Mouse (Mus musculus) liver, embryonic 12.5 days (tissue): ENCODE data around the gene Tgds. TPM values are rescaled to one million over a fixed set of nuclear protein-coding genes. Genes with fewer than 3 reads are reported as not detected.
A peak's percentile ranks its signal among the peaks of the same experiment; 100 is the strongest.

Experiments
- ATAC-seq: fragments of 200-750 bp; cut with Nextera tagmentation; 2 replicates; pipeline ENCODE4 v1.8.0; 2017; ENCODE audit warnings: moderate number of reproducible peaks, mild to moderate bottlenecking, moderate library complexity
- H3K27ac ChIP-seq: fragments of 300-500 bp; sonication (generic); 2 replicates; pipeline ENCODE4 v1.5.1; 2016; ENCODE audit warnings: mild to moderate bottlenecking
- H3K27me3 ChIP-seq: fragments of 300-500 bp; sonication (generic); replicated peaks from 2 replicates; pipeline ENCODE4 v1.6.1; 2016; ENCODE audit warnings: mild to moderate bottlenecking, moderate library complexity
- H3K36me3 ChIP-seq: fragments of 300-500 bp; sonication (generic); 2 replicates; pipeline ENCODE4 v1.6.1; 2016; ENCODE audit warnings: mild to moderate bottlenecking, moderate library complexity
- H3K4me1 ChIP-seq: fragments of 300-500 bp; sonication (generic); 2 replicates; pipeline ENCODE4 v1.6.1; 2016
- H3K4me2 ChIP-seq: fragments of 300-500 bp; sonication (generic); 2 replicates; pipeline ENCODE4 v1.6.1; 2016; ENCODE audit warnings: mild to moderate bottlenecking, moderate library complexity
- H3K4me3 ChIP-seq: fragments of 300-500 bp; sonication (generic); 2 replicates; pipeline ENCODE4 v1.5.1; 2016; ENCODE audit warnings: mild to moderate bottlenecking, moderate library complexity
- H3K9ac ChIP-seq: fragments of 300-500 bp; sonication (generic); 2 replicates; pipeline ENCODE4 v1.6.1; 2016; ENCODE audit warnings: mild to moderate bottlenecking, moderate library complexity
- H3K9me3 ChIP-seq: fragments of 300-500 bp; sonication (generic); replicated peaks from 2 replicates; pipeline ENCODE4 v1.6.1; 2016; ENCODE audit warnings: mild to moderate bottlenecking, moderate library complexity
- WGBS: fragments of 180-500 bp; shearing (Covaris S2); methylation state at CpG from one replicate; pipeline ENCODE4 v1.1.7; 2016; ENCODE audit not compliant: insufficient replicate concordance; 5-methylcytosine and 5-hydroxymethylcytosine counted together
- polyA plus RNA-seq: library from polyadenylated mRNA; unstranded; fragments of >200 nt; fragmentation: Nextera tagmentation; extraction: Ambion mirVana; gene quantifications from 2 replicates; pipeline ENCODE4 v1.2.1, GENCODE M21; 2016

Tgds gene
- polyA plus RNA-seq, result 23.0 and 23.2 TPM in 2 replicates

DNA sequence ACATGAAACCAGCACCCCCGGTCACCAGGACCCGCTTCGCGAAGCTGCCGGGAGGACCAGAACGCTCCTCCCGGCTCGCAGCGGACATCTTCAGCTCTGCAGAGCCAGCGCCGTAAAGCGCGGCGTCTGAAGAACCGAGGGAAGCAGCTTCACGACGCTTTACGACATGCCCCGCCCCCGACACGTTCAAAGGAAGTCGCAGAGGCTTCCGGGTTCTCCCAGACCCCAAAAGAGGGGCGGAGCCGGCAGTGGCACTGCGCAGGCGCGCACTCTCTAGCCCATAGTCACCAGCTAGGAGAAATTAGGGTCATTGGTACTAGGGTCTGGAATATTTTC lies at the start of gene Tgds:
Tgds (minus strand) TSS at position 114 of the 336 bp plus-strand sequence.
- Histone ChIP-seq H3K9ac (peak within 1 kb of the TSS; percentile 70), H3K4me2 (peak within 1 kb of the TSS; percentile 72), H3K36me3 (peaks cover 20% of the 10 kb centered on the region), H3K4me3 (peak within 1 kb of the TSS; percentile 79), H3K27ac (peak within 1 kb of the TSS; percentile 37; the same call in 1 of the 2 replicates), H3K4me1 (peaks cover 40% of the 10 kb centered on the region), H3K9me3 (no peaks in the 10 kb centered on the region), H3K27me3 (no peaks in the 10 kb centered on the region)
- WGBS, result under 1% methylated on average over 28 of the region's 28 CpGs
- ATAC-seq, result peak; percentile 76

DNA sequence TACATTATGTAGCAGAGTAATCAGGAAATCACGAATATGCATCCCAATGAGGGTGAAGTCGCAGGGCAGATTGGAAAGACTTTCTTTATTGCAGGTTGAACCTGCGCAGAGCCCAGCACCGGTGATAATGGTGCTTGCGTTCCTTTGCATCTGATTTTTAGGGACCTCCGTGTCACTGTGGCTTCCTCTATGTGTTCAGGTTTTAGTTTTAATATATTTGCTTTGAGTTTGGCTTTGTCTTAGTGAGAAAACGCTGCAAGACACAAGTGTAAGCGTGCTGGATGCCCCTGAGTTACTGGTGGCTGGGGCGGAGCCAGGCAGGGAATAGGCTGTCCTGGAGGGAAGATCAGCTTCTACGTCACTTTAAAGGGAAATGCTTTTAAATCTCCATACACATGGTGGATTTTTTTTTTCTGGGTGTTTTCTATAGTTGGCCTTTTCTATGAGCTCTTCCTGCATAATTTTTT lies 48.2 kb upstream of the Tgds start:
- Histone ChIP-seq H3K4me2 (peak overlapping the region; percentile 73), H3K9ac (0 out of 2 replicates have a peak overlapping the region, but pooled peaks have one; percentile 42), H3K4me1 (peaks cover 8% of the 10 kb centered on the region), H3K27me3 (0 out of 2 replicates have a peak, but pooled peaks cover 2% of the 10 kb centered on the region), H3K27ac (no peak overlapping the region), H3K4me3 (peak overlapping the region; percentile 59), H3K9me3 (no peaks in the 10 kb centered on the region), H3K36me3 (no peaks in the 10 kb centered on the region)
- peak; percentile 57 for ATAC-seq
- 9% methylated on average over 10 of the region's 10 CpGs for WGBS

DNA sequence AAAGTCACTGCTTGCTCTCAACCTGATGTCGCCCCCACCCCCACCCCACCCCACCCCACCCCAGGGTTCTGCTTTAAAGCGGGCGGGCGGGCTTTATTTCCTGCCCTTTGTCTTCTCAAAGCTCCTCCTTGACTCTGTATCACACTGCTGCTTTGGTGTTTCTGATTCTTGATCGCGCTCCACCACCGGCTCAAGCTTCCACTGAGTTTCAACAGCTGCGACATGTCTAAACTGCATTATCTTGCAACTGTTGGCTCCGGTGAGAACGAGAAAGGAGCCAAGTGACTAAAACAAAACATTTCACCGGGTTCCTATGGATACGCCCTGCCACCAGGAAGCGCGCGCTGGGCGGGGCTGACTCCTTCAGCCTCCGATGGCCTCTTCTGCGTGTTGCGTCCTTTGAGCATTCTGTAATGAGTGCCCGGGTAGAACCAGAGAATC lies 47.6 kb upstream of the Tgds start:
- H3K4me1 ChIP-seq, result peaks cover 8% of the 10 kb centered on the region
- peak overlapping the region; percentile 42; the same call in 1 of the 2 replicates for H3K9ac ChIP-seq
- no peaks in the 10 kb centered on the region for H3K27me3 ChIP-seq
- no peaks in the 10 kb centered on the region for H3K36me3 ChIP-seq
- WGBS, result 0% methylated on average over 20 of the region's 20 CpGs
- peak; percentile 80 for ATAC-seq
- no peak overlapping the region for H3K27ac ChIP-seq
- H3K4me3 ChIP-seq, result peak overlapping the region; percentile 59
- peak overlapping the region; percentile 73 for H3K4me2 ChIP-seq
- no peaks in the 10 kb centered on the region for H3K9me3 ChIP-seq

DNA sequence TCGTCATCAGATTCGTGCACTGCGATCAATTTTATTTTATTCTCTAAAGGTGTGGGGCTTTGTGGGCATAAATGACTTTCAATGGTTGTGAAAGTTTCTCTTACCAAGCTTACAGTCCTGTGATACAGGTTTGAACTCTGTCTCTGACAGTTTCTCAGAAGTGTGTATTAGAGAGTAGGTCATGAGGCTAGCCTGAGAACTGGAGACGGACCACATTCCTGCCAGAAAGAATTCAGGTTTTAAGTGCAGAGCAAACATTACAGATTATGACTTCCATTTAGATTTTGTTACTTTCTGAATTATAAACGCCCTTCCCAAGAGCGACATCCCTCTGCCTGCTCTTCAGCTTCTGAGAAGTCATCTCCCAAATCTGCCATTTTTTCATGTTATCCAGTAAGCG lies 47.1 kb upstream of the Tgds start:
- Histone ChIP-seq H3K27me3 (no peaks in the 10 kb centered on the region), H3K4me1 (peaks cover 8% of the 10 kb centered on the region), H3K4me3 (peak overlapping the region; percentile 59), H3K4me2 (peak overlapping the region; percentile 73), H3K9ac (peak overlapping the region; percentile 42; the same call in 1 of the 2 replicates), H3K9me3 (no peaks in the 10 kb centered on the region), H3K36me3 (no peaks in the 10 kb centered on the region), H3K27ac (no peak overlapping the region)
- ATAC-seq, result no peak; the same call in 1 of the 2 replicates
- WGBS, result 37% methylated on average over 7 of the region's 7 CpGs

DNA sequence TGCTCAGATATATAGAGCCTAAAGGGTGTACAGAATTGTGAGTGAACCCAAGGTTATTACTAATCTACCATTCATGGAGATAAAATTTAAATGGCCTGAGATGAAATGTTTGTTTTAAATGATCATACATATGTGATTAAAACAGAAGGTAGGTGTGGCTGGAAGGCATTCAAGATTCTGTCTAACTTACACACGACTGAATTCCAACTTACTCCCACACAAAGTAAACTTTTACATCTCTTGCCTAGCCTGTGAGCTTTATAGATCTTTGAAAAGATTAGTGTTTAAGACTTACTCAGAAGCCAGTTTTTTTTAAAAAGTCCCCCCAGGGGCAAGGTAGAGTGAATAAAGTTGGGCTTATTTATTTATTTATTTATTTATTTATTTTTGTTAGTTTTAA lies 46.7 kb upstream of the Tgds start:
- Histone ChIP-seq H3K4me2 (no peak overlapping the region), H3K27me3 (no peaks in the 10 kb centered on the region), H3K4me3 (no peak overlapping the region), H3K9me3 (no peaks in the 10 kb centered on the region), H3K36me3 (no peaks in the 10 kb centered on the region), H3K4me1 (peaks cover 8% of the 10 kb centered on the region), H3K27ac (no peak overlapping the region), H3K9ac (no peak overlapping the region)
- WGBS, result 44% methylated on average over 1 of the region's 1 CpGs
- no peak for ATAC-seq

DNA sequence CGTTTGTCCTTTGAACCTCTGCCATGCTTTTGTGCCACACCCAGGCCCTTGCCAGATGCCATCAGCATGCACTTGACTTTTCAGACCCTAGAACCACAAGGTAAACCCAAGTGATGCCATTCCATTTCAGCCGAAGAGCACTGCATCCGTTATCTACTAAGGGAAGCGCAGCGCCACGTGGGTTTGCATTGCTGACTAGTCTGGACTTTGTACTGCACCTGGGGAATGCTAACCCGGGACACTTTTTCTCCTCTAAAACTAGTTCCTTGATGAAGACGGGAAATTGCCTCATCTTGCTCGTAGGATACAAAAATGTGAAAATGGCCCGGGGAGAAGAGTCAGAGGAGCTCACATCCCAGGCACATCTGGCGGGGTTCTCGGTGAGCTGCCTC lies 43.1 kb upstream of the Tgds start:
- Histone ChIP-seq H3K36me3 (no peaks in the 10 kb centered on the region), H3K4me1 (peaks cover 4% of the 10 kb centered on the region), H3K27ac (no peak overlapping the region), H3K9ac (no peak overlapping the region), H3K27me3 (no peaks in the 10 kb centered on the region), H3K9me3 (no peaks in the 10 kb centered on the region), H3K4me3 (no peak overlapping the region), H3K4me2 (no peak overlapping the region)
- no peak for ATAC-seq
- 80% methylated on average over 12 of the region's 12 CpGs for WGBS

DNA sequence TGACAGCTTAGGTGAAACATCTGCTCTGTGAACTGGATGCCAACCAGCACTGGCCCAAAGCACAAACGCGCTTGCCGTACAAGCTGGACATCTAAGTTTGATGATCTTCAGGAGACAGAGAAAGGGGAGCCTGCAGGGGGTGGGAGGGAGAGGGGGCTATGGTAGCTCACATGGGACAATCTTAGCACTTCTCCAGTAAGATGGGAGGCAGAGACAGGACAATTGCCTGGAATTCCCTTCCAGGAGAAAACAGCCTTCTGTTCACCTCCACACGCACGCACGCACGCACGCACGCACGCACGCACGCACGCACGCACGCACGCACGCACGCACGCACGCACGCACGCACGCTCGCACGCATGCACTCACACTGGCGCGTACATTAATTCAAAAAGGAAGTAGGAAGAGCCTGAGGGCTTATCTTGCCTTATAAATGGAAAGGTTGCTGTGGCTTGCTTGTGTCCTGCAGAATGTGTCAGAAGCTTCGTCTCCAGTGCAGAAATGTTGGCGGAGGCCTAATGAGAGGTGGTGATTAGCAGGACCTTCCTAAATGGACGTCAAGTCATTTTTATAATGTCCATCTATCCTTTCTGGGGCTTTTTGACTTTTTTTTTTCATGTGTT lies 42.6 kb upstream of the Tgds start:
- no peaks in the 10 kb centered on the region for H3K9me3 ChIP-seq
- no peak overlapping the region for H3K4me2 ChIP-seq
- H3K27me3 ChIP-seq, result no peaks in the 10 kb centered on the region
- no peak for ATAC-seq
- H3K27ac ChIP-seq, result no peak overlapping the region
- no peak overlapping the region for H3K9ac ChIP-seq
- WGBS, result 80% methylated on average over 30 of the region's 30 CpGs
- H3K36me3 ChIP-seq, result no peaks in the 10 kb centered on the region
- H3K4me3 ChIP-seq, result no peak overlapping the region
- H3K4me1 ChIP-seq, result no peaks in the 10 kb centered on the region

DNA sequence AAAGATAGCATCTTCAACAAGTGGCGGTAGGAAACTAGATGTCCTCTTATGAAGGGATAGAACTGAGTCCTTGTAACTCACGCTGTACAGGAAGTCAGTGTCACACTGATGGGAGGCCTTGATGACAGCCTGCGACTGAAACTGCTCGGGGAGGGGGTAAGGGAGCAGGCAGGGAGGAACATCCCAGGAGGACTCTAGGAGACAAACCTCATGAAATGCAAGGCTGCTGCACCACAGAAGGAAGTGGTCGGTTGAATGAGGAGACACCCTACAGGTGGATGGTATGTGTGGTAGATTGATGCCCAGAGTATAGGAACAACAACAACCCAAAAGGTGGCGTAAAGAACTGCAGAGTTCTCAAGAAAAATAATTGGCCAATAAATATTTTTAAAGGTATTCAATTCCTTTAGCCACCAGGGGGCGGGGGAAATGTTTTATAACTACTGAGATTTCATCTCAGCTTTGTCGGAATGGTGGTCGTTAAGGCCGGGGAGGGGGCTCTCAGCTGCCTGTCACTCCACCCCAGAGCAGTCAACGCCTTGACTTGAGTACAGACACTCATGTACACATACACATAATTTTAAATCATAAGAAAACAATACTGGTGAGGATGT lies 41.1 kb upstream of the Tgds start:
- no peak for ATAC-seq
- Histone ChIP-seq H3K4me3 (no peak overlapping the region), H3K9me3 (no peaks in the 10 kb centered on the region), H3K36me3 (peaks cover 13% of the 10 kb centered on the region), H3K27ac (no peak overlapping the region), H3K4me1 (no peaks in the 10 kb centered on the region), H3K27me3 (no peaks in the 10 kb centered on the region), H3K4me2 (no peak overlapping the region), H3K9ac (no peak overlapping the region)
- WGBS, result 56% methylated on average over 11 of the region's 11 CpGs

DNA sequence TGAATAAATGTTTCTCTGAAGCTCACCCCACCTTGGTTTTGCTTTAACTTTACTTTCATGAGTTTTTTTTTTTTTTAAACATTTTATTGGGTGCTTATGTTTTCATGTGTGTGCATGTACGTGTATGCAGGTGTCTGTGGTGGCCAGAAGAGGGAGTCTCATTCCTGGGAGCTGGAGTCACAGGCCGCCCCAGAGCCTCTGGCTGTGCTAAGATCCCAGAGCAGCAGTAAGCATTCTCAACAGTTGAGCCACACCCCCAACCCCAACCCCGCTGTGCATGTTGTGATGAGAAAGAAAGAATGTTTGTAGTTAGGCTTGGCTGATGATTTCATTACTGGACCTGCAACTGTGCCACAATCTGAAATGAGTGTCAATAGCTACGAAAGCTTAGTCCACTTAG lies 36.2 kb upstream of the Tgds start:
- H3K4me3 ChIP-seq, result no peak overlapping the region
- WGBS, result 77% methylated on average over 4 of the region's 4 CpGs

DNA sequence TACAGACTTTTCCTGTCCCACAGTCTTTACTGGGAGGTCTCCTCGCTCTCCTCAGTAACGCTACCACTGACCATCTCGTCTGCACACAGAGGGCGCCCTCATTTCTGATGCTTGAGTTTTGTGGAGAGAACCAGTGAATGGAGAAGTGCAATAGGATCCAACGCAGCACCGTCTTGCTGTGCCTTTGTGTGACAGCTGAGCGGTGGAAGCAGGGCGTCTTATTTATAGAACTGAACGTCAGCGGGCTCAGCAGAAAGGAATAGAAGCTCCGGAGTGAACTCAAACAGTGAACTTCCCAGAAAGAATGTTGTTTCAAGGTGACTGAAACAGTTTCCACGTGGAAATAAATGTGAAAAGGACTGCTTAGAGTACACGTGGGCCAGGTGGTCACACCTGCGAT lies 30.1 kb upstream of the Tgds start:
- Histone ChIP-seq H3K27ac (no peak overlapping the region), H3K27me3 (no peaks in the 10 kb centered on the region), H3K9me3 (no peaks in the 10 kb centered on the region), H3K36me3 (peaks cover 61% of the 10 kb centered on the region), H3K4me1 (no peaks in the 10 kb centered on the region), H3K4me2 (no peak overlapping the region), H3K9ac (no peak overlapping the region), H3K4me3 (no peak overlapping the region)
- 78% methylated on average over 14 of the region's 14 CpGs for WGBS
- no peak for ATAC-seq

More for the DNA sequence above, 36.2 kb upstream of the Tgds start:
- no peaks in the 10 kb centered on the region for H3K27me3 ChIP-seq
- H3K27ac ChIP-seq, result no peak overlapping the region
- H3K9me3 ChIP-seq, result no peaks in the 10 kb centered on the region
- ATAC-seq, result no peak
- H3K4me1 ChIP-seq, result no peaks in the 10 kb centered on the region
- peaks cover 19% of the 10 kb centered on the region for H3K36me3 ChIP-seq
- no peak overlapping the region for H3K9ac ChIP-seq
- no peak overlapping the region for H3K4me2 ChIP-seq

DNA sequence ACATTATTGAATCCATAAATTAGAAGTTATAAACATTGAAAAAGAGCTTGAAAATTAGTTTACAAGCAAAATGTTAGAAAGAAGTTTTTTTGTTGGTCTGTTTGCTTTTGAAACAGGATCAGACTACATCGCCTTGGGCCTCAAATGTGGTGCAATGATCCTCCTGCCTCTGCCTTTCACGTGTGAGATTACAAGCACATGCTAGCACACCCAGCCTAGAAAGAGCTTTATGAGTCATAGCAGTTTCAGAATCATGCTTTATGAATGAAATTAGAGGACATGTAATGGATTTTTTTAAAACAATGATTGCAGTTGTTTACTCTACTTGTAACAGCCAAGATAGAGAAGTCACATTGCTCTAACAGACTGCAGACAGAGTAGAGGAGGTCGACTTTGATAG lies 29.2 kb upstream of the Tgds start:
- H3K4me1 ChIP-seq, result no peaks in the 10 kb centered on the region
- WGBS, result 67% methylated on average over 3 of the region's 3 CpGs

DNA sequence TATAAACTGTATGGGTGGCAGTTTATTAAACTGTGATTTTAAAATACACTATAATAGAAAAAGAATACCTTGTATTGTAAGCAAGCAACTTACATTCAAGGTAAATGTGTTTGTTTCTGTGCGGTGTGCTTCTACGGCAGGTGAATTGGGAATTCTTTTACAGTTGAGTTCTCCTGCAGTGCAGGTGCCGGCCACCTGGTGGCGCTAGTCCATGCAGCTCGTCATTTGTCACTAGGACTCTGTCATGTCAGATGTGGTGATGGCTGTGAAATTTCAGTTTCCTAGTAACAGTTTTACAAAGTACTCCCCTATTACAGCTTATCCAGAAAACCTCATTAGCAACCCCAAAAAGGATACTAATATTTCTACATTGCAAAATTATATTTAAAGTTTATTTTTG lies 24.6 kb upstream of the Tgds start:
- Histone ChIP-seq H3K9ac (no peak overlapping the region), H3K4me2 (no peak overlapping the region), H3K4me1 (no peaks in the 10 kb centered on the region), H3K27me3 (no peaks in the 10 kb centered on the region), H3K36me3 (peaks cover 68% of the 10 kb centered on the region), H3K9me3 (no peaks in the 10 kb centered on the region), H3K27ac (no peak overlapping the region), H3K4me3 (no peak overlapping the region)
- no peak for ATAC-seq
- whole genome bisulfite sequencing, result 34% methylated on average over 5 of the region's 5 CpGs

More for the DNA sequence above, 29.2 kb upstream of the Tgds start:
- Histone ChIP-seq H3K9ac (no peak overlapping the region), H3K9me3 (no peaks in the 10 kb centered on the region), H3K27ac (no peak overlapping the region), H3K4me2 (no peak overlapping the region), H3K4me3 (no peak overlapping the region), H3K27me3 (no peaks in the 10 kb centered on the region), H3K36me3 (peaks cover 61% of the 10 kb centered on the region)
- ATAC-seq, result no peak
